ENCODE assay signal across 8 mouse cellular contexts in the genomic region with DNA sequence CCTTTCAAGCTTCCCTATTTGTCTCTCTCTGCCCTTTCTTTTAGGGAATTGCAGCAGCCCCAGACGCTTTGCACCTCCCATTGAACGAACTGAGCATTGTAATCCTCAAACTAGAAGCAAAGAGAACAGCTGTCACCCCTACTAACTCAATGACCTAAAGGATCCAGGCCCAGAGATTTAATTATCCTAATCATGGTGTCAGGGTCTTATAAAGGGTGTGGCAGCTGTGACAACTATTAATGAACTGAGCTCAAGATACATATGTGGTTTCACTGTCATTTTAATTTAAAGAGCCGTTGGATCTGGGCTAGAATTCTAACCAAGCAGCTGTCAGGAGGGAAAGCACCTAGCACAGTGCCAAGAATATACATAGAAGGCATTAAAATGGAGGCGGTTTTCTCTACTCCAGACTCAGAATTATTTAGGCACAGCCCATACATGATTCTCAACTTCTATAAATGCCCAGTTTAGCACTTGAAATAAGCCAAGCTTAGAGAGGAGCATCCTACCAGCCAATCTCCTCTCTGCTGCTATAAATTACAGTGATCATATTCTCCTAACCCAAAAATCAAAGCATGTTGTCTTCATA. TPM values are rescaled to one million over a fixed set of nuclear protein-coding genes. Genes with fewer than 3 reads are reported as not detected.
DNase-seq lines count a peak whose midpoint lies in the region; ATAC-seq lines count a peak whose summit lies in the region.

No protein-coding gene starts in this region.

- H3K4me3 ChIP-seq in kidney, embryonic 14.5 days (ENCODE audit: low read length) = peak overlapping the region; percentile 74
- H3K4me3 ChIP-seq in hindbrain, embryonic 13.5 days = peak overlapping the region; percentile 72
- peak overlapping the region; percentile 78 for H3K4me3 ChIP-seq in midbrain, embryonic 15.5 days

- no peak for DNase-seq in kidney, postnatal 4 days
- peak; percentile 28 for DNase-seq in brain, embryonic 18.5 days (ENCODE audit: low read depth, low spot score)
- no peak for DNase-seq in spleen, postnatal 36 days (ENCODE audit: low spot score in 2 of 2)
- no peak for DNase-seq in cerebellum, adult 9-11 months
- no peak for DNase-seq in cerebellum, adult 8-10 months

- no peaks in the 10 kb centered on the region; the same call in 1 of the 2 replicates for H3K27me3 ChIP-seq in kidney, embryonic 14.5 days (ENCODE audit: control insufficient read depth, insufficient read depth, low read length)
- H3K27me3 ChIP-seq in hindbrain, embryonic 13.5 days = no peaks in the 10 kb centered on the region
- H3K27me3 ChIP-seq in midbrain, embryonic 15.5 days (replicated peaks) = no peaks in the 10 kb centered on the region

- H3K9ac ChIP-seq in kidney, embryonic 14.5 days (ENCODE audit: low read depth, low read length) = peak overlapping the region; percentile 82
- peak overlapping the region; percentile 63 for H3K9ac ChIP-seq in hindbrain, embryonic 13.5 days
- H3K9ac ChIP-seq in midbrain, embryonic 15.5 days = peak overlapping the region; percentile 91

- WGBS in kidney, embryonic 14.5 days = 26% methylated on average over 4 of the region's 4 CpGs
- 18% methylated on average over 4 of the region's 4 CpGs for WGBS in hindbrain, embryonic 13.5 days
- 8% methylated on average over 4 of the region's 4 CpGs for WGBS in midbrain, embryonic 15.5 days

- H3K4me1 ChIP-seq in kidney, embryonic 14.5 days (ENCODE audit: control insufficient read depth, insufficient read depth, low read length) = peaks cover 7% of the 10 kb centered on the region
- H3K4me1 ChIP-seq in hindbrain, embryonic 13.5 days (replicated peaks) = peaks cover 39% of the 10 kb centered on the region
- peaks cover 40% of the 10 kb centered on the region for H3K4me1 ChIP-seq in midbrain, embryonic 15.5 days

- H3K27ac ChIP-seq in kidney, embryonic 14.5 days (ENCODE audit: low read depth, low read length) = no peak overlapping the region
- H3K27ac ChIP-seq in hindbrain, embryonic 13.5 days = peak overlapping the region; percentile 98
- peak overlapping the region; percentile 98 for H3K27ac ChIP-seq in midbrain, embryonic 15.5 days

- peak overlapping the region; percentile 67 for H3K4me2 ChIP-seq in kidney, embryonic 14.5 days (replicated peaks; ENCODE audit: low read depth, low read length)
- peak overlapping the region; percentile 83 for H3K4me2 ChIP-seq in hindbrain, embryonic 13.5 days
- H3K4me2 ChIP-seq in midbrain, embryonic 15.5 days = peak overlapping the region; percentile 65

- H3K36me3 ChIP-seq in kidney, embryonic 14.5 days (ENCODE audit: control insufficient read depth, insufficient read depth, low read length) = peaks cover 30% of the 10 kb centered on the region
- peaks cover 23% of the 10 kb centered on the region for H3K36me3 ChIP-seq in hindbrain, embryonic 13.5 days
- H3K36me3 ChIP-seq in midbrain, embryonic 15.5 days (replicated peaks) = peaks cover 4% of the 10 kb centered on the region; the same call in 1 of the 2 replicates

- no peaks in the 10 kb centered on the region for H3K9me3 ChIP-seq in kidney, embryonic 14.5 days (ENCODE audit: control insufficient read depth, low read length)
- no peaks in the 10 kb centered on the region for H3K9me3 ChIP-seq in hindbrain, embryonic 13.5 days
- H3K9me3 ChIP-seq in midbrain, embryonic 15.5 days = no peaks in the 10 kb centered on the region

- ATAC-seq in kidney, embryonic 14.5 days (ENCODE audit: low FRiP score, low TSS enrichment) = no peak
- ATAC-seq in hindbrain, embryonic 13.5 days (ENCODE audit: low FRiP score) = peak; percentile 8
- peak; percentile 17; the same call in 1 of the 2 replicates for ATAC-seq in midbrain, embryonic 15.5 days (replicated peaks)

RNA-seq across cellular contexts. Expression of gene Trp53bp1, which starts 0.8 kb away (rescaled TPM):
- 55.0 and 91.9 TPM in 2 replicates for polyA plus RNA-seq in kidney, embryonic 14.5 days (2014; fragmentation: Nextera tagmentation; extraction: Ambion mirVana)
- 179 and 194 TPM in 2 replicates for polyA plus RNA-seq in hindbrain, embryonic 13.5 days (2015; fragmentation: Nextera tagmentation; extraction: Ambion mirVana)
- 186 and 214 TPM in 2 replicates for polyA plus RNA-seq in midbrain, embryonic 15.5 days (2015; fragmentation: Nextera tagmentation; extraction: Ambion mirVana)

RNA-seq across cellular contexts. Expression of gene Map1a, which starts 17.4 kb away (rescaled TPM):
- polyA plus RNA-seq in kidney, embryonic 14.5 days (2014; fragmentation: Nextera tagmentation; extraction: Ambion mirVana) = 5.8 and 7.0 TPM in 2 replicates
- polyA plus RNA-seq in hindbrain, embryonic 13.5 days (2015; fragmentation: Nextera tagmentation; extraction: Ambion mirVana) = 16.1 and 20.0 TPM in 2 replicates
- polyA plus RNA-seq in midbrain, embryonic 15.5 days (2015; fragmentation: Nextera tagmentation; extraction: Ambion mirVana) = 22.5 and 27.1 TPM in 2 replicates
